Mouse (Mus musculus) heart, embryonic 13.5 days (tissue): ENCODE measurements around the gene Frrs1. TPM values are rescaled to one million over a fixed set of nuclear protein-coding genes. Genes with fewer than 3 reads are reported as not detected.

Experiments
- ATAC-seq: fragments of 200-750 bp; cut with Nextera tagmentation; 2 replicates; pipeline ENCODE4 v1.8.0; 2017; ENCODE audit warnings: moderate TSS enrichment; ENCODE audit not compliant: insufficient number of reproducible peaks, low FRiP score, low TSS enrichment; ENCODE audit errors: extremely low read depth
- H3K27ac ChIP-seq: fragments of 300-500 bp; sonication (generic); replicated peaks from 2 replicates; pipeline ENCODE4 v1.5.1; 2015; ENCODE audit warnings: moderate library complexity, mild to moderate bottlenecking, inconsistent platforms
- H3K27me3 ChIP-seq: fragments of 300-500 bp; sonication (generic); replicated peaks from 2 replicates; pipeline ENCODE4 v1.6.1; 2015; ENCODE audit warnings: mild to moderate bottlenecking, inconsistent platforms
- H3K36me3 ChIP-seq: fragments of 300-500 bp; sonication (generic); 2 replicates; pipeline ENCODE4 v1.6.1; 2015; ENCODE audit warnings: mild to moderate bottlenecking, inconsistent platforms
- H3K4me1 ChIP-seq: fragments of 300-500 bp; sonication (generic); 2 replicates; pipeline ENCODE4 v1.6.1; 2015; ENCODE audit warnings: inconsistent platforms
- H3K4me2 ChIP-seq: fragments of 300-500 bp; sonication (generic); 2 replicates; pipeline ENCODE4 v1.6.1; 2015; ENCODE audit warnings: inconsistent platforms, mild to moderate bottlenecking, moderate library complexity
- H3K4me3 ChIP-seq: fragments of 300-500 bp; sonication (generic); 2 replicates; pipeline ENCODE4 v1.5.1; 2015; ENCODE audit warnings: moderate library complexity, mild to moderate bottlenecking, inconsistent platforms
- H3K9ac ChIP-seq: fragments of 300-500 bp; sonication (generic); 2 replicates; pipeline ENCODE4 v1.6.1; 2015; ENCODE audit warnings: inconsistent platforms, mild to moderate bottlenecking, moderate library complexity
- H3K9me3 ChIP-seq: fragments of 300-500 bp; sonication (generic); 2 replicates; pipeline ENCODE4 v1.6.1; 2016; ENCODE audit warnings: inconsistent platforms
- WGBS: fragments of 180-500 bp; shearing (Covaris S2); methylation state at CpG from one replicate; pipeline ENCODE4 v1.1.7; 2015; ENCODE audit warnings: mixed read lengths; 5-methylcytosine and 5-hydroxymethylcytosine counted together
- polyA plus RNA-seq: library from polyadenylated mRNA; unstranded; fragments of >200 nt; fragmentation: Nextera tagmentation; extraction: Ambion mirVana; gene quantifications from 2 replicates; pipeline ENCODE4 v1.2.1, GENCODE M21; 2015

The Frrs1 gene
- polyA plus RNA-seq, 1 experiment from 2014 or later: 18.1 TPM

DNA sequence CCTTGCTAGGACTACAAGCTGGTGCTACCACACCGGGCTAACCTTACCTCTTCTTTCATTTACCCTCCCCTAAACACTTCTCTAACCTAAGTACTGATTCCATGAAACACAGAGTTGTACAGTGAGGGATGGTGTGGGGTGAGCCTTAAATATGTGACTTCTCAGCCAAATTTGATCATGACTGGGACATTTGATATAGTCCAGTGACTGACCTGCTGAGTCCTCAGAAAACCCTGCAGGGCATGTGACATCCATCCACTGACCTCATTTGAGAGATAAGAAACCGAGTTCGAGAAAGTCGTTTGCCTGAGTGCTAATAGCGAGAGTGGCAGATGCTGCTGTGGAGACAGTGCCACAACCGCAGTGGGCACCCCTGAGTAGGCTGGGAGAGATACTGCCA is 55.1 kb downstream of the Frrs1 start:
- Histone ChIP-seq H3K4me2 (no peak overlapping the region), H3K36me3 (no peaks in the 10 kb centered on the region), H3K4me3 (no peak overlapping the region), H3K4me1 (peaks cover 12% of the 10 kb centered on the region), H3K27ac (peak overlapping the region; percentile 48), H3K9ac (no peak overlapping the region), H3K9me3 (no peaks in the 10 kb centered on the region), H3K27me3 (no peaks in the 10 kb centered on the region)
- 47% methylated on average over 6 of the region's 6 CpGs for WGBS
- ATAC-seq: no peak

GRCm38 (mm10) chr3:116914931-116915330 is 55.7 kb downstream of the Frrs1 start:
- Histone ChIP-seq H3K9me3 (no peaks in the 10 kb centered on the region), H3K27ac (peak overlapping the region; percentile 48), H3K36me3 (0 out of 2 replicates have a peak, but pooled peaks cover 2% of the 10 kb centered on the region), H3K4me3 (no peak overlapping the region), H3K4me1 (peaks cover 12% of the 10 kb centered on the region), H3K4me2 (no peak overlapping the region), H3K27me3 (no peaks in the 10 kb centered on the region), H3K9ac (no peak overlapping the region)
- 27% methylated on average over 3 of the region's 3 CpGs for WGBS
- no peak for ATAC-seq

GRCm38 (mm10) chr3:116917016-116917415 is 57.8 kb downstream of the Frrs1 start:
- no peak for ATAC-seq
- H3K36me3 ChIP-seq: peaks cover 3% of the 10 kb centered on the region; the same call in 1 of the 2 replicates
- H3K9me3 ChIP-seq: no peaks in the 10 kb centered on the region
- no peak overlapping the region for H3K27ac ChIP-seq
- 79% methylated on average over 4 of the region's 4 CpGs for WGBS
- H3K4me3 ChIP-seq: no peak overlapping the region
- H3K4me1 ChIP-seq: peaks cover 12% of the 10 kb centered on the region
- H3K4me2 ChIP-seq: no peak overlapping the region
- H3K27me3 ChIP-seq: no peaks in the 10 kb centered on the region
- no peak overlapping the region for H3K9ac ChIP-seq

- Histone ChIP-seq H3K36me3 (peaks cover 17% of the 10 kb centered on the region), H3K9ac (no peak overlapping the region), H3K9me3 (no peaks in the 10 kb centered on the region), H3K27ac (no peak overlapping the region), H3K4me1 (no peaks in the 10 kb centered on the region), H3K4me3 (no peak overlapping the region), H3K4me2 (no peak overlapping the region), H3K27me3 (no peaks in the 10 kb centered on the region)
- ATAC-seq: no peak
- 73% methylated on average over 3 of the region's 3 CpGs for WGBS
Observed at GRCm38 (mm10) chr3:116921535-116921934, 62.3 kb downstream of the Frrs1 start.

DNA sequence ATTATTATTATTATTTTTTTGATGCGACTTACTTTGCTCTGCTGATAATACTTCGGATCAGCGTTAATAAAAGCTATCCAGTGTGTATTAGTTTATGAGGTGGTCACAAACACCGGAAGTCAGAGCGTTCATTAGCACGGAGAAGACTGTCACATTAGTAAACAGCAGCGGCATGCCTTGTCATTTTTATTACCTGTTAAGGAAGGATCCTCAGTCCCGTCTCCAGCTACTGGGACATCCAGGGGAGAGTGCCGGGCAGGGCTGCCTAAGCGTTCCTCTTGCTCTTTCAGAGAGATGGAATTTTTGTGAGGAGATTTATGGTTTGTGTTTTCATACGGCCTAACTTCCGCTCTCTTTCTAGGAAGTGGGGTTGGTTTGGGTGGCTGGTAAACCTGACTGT is 63.8 kb downstream of the Frrs1 start:
- no peak overlapping the region for H3K27ac ChIP-seq
- H3K9ac ChIP-seq: no peak overlapping the region
- H3K4me3 ChIP-seq: no peak overlapping the region
- ATAC-seq: no peak
- WGBS: 85% methylated on average over 12 of the region's 12 CpGs
- no peak overlapping the region for H3K4me2 ChIP-seq
- H3K9me3 ChIP-seq: no peaks in the 10 kb centered on the region
- H3K36me3 ChIP-seq: peaks cover 17% of the 10 kb centered on the region
- H3K27me3 ChIP-seq: no peaks in the 10 kb centered on the region
- H3K4me1 ChIP-seq: no peaks in the 10 kb centered on the region

DNA sequence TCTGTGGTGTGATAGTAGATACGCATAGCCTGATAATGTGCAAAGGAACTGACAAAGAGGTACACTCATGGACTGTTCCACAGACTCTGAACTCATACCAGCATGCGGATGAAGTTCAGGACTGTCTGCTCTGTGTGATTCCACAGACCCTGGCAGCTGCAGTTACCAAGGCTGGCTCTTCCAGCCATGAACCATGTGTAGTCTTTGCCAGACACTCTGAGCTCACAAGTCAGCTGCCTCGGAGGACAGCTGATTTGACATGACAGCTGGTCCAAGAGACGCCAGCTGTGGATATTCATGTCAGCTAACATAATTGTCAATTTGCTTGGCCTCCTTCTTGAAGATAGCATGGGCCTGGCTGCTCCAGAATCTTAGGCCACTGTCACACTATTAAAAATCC is 69.7 kb downstream of the Frrs1 start:
- WGBS: 58% methylated on average over 4 of the region's 4 CpGs
- no peaks in the 10 kb centered on the region for H3K9me3 ChIP-seq
- peaks cover 5% of the 10 kb centered on the region; the same call in 1 of the 2 replicates for H3K4me1 ChIP-seq
- no peak overlapping the region for H3K4me2 ChIP-seq
- no peaks in the 10 kb centered on the region for H3K27me3 ChIP-seq
- ATAC-seq: no peak
- H3K4me3 ChIP-seq: no peak overlapping the region
- no peak overlapping the region for H3K27ac ChIP-seq
- no peak overlapping the region for H3K9ac ChIP-seq
- peaks cover under 1% of the 10 kb centered on the region for H3K36me3 ChIP-seq

DNA sequence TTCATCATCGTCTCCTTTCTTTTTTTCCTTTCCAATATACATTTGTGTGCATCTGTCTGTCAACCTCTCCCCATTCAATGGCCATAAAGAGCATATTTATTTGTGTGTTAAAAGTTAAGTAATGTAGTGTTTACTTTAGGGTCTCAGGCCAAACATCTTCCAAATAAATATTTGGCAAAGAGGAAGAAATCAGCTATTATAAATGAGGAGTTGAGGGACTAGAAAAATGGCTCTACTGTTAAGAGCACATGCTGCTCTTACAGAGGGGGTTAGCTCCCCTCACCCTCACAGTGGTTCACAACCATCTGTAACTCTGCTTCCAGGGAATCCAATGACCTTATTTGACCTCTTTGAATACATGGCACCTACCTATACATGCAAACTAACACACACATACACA is 73.9 kb downstream of the Frrs1 start:
- Histone ChIP-seq H3K4me3 (no peak overlapping the region), H3K27me3 (no peaks in the 10 kb centered on the region), H3K27ac (no peak overlapping the region), H3K36me3 (peaks cover under 1% of the 10 kb centered on the region; the same call in 1 of the 2 replicates), H3K4me2 (no peak overlapping the region), H3K9me3 (no peaks in the 10 kb centered on the region), H3K9ac (no peak overlapping the region), H3K4me1 (peaks cover 5% of the 10 kb centered on the region; the same call in 1 of the 2 replicates)
- ATAC-seq: no peak
- 92% methylated on average over 1 of the region's 1 CpGs for WGBS

DNA sequence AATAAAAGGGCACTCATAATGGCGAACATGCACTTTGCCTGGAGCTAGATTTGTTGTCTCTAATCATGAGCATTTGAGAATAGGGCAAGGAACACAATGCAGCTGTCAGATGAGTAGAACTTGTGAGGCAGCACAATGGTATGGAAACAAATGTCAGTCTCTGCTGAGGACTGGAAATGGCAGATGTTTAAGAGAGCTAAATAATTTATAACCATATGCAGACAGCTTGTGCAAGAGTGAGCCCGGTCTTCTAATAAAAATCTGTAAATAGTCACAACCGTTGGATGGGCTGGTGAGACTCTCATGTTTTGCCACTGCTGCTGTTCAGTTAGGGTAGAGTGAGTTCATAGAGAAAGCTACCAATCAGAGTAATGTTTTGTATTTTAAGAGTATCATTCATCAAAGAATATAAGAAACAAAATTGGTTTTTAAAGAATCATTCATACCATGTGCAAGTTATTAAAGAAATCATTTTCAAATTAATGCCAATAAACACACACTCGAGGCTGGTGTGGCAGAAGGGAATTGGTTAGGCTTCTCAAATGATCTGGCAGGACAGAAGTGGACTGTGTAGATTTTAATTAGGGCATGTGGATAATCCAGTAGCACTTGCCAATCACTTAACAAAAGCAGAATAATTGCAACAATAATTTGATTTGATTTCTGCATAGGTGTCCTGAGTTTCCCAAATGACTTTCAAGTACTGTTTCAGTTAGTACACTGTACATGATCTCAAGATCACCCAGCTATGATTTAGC is 77.8 kb downstream of the Frrs1 start:
- Histone ChIP-seq H3K4me1 (peaks cover 16% of the 10 kb centered on the region), H3K36me3 (peaks cover 11% of the 10 kb centered on the region), H3K9ac (no peak overlapping the region), H3K27me3 (no peaks in the 10 kb centered on the region), H3K9me3 (no peaks in the 10 kb centered on the region), H3K4me3 (no peak overlapping the region), H3K27ac (no peak overlapping the region), H3K4me2 (no peak overlapping the region)
- ATAC-seq: no peak
- WGBS: 71% methylated on average over 4 of the region's 4 CpGs

- H3K4me3 ChIP-seq: no peak overlapping the region
- peak overlapping the region; percentile 48 for H3K27ac ChIP-seq
- H3K36me3 ChIP-seq: peaks cover 15% of the 10 kb centered on the region
- ATAC-seq: no peak
- H3K4me2 ChIP-seq: no peak overlapping the region
- 59% methylated on average over 10 of the region's 10 CpGs for WGBS
- no peak overlapping the region; the same call in 1 of the 2 replicates for H3K9ac ChIP-seq
- H3K27me3 ChIP-seq: no peaks in the 10 kb centered on the region
- no peaks in the 10 kb centered on the region for H3K9me3 ChIP-seq
- H3K4me1 ChIP-seq: peaks cover 45% of the 10 kb centered on the region
Observed at GRCm38 (mm10) chr3:116940804-116941558, 81.7 kb downstream of the Frrs1 start.

DNA sequence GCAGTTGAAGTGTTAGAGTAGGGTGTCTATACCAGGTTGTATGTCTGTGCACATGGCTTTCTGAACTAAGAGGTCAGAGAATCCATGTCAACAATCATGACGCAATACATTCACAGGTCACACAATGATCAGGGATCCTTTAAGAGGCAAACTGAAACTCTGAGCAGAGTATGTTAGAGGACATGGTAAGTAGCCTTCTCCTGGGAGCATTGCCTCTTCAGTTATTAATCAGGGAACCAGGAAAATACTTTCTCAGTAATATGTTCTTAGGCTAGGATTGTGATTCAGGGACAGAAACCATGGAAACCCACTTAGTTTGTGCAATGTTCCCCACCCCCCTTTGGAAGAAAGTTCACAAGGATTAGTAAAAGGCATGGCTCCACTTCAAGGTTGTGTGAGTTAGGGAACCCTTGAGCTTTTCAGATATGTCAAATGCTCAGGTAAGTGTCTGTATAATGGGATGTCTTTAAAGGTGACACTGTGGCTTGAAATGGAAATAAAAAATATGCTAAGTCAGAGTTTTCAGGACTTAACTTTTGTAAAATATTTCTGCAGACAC is 82.4 kb downstream of the Frrs1 start:
- H3K9me3 ChIP-seq: no peaks in the 10 kb centered on the region
- H3K4me1 ChIP-seq: peaks cover 45% of the 10 kb centered on the region
- ATAC-seq: no peak
- no peak overlapping the region for H3K9ac ChIP-seq
- peaks cover 20% of the 10 kb centered on the region for H3K36me3 ChIP-seq
- H3K4me3 ChIP-seq: no peak overlapping the region
- peak overlapping the region; percentile 48 for H3K27ac ChIP-seq
- no peaks in the 10 kb centered on the region for H3K27me3 ChIP-seq
- 94% methylated on average over 1 of the region's 1 CpGs for WGBS
- H3K4me2 ChIP-seq: no peak overlapping the region

GRCm38 (mm10) chr3:116942751-116943150 is 83.5 kb downstream of the Frrs1 start:
- no peak overlapping the region for H3K4me3 ChIP-seq
- H3K4me1 ChIP-seq: peaks cover 45% of the 10 kb centered on the region
- no peaks in the 10 kb centered on the region for H3K27me3 ChIP-seq
- H3K36me3 ChIP-seq: peaks cover 27% of the 10 kb centered on the region
- H3K9ac ChIP-seq: no peak overlapping the region
- H3K27ac ChIP-seq: peak overlapping the region; percentile 83
- no peak for ATAC-seq
- WGBS: 69% methylated on average over 6 of the region's 6 CpGs
- H3K9me3 ChIP-seq: no peaks in the 10 kb centered on the region
- H3K4me2 ChIP-seq: no peak overlapping the region
